Mouse (Mus musculus) C2C12 (cell line): ENCODE measurements at regions not wholly inside any gene's neighbourhood (a gene's known extent, or its start where the extent isn't known, plus 50 kb on each side); places are given as distances from the start of the nearest gene placed in this dataset.

Experiments
- CTCF ChIP-seq: IDR thresholded peaks from one replicate; pipeline ENCODE4 v1.5.1; 2011; ENCODE audit not compliant: control insufficient read depth, insufficient read depth, insufficient read length
- USF1 ChIP-seq: IDR thresholded peaks from one replicate; pipeline ENCODE4 v1.6.1; 2011; ENCODE audit warnings: low read depth, mild to moderate bottlenecking, control low read depth, moderate library complexity

GRCm38 (mm10) chr11:113180008-113180407 lies 398.0 kb downstream of the Sox9 start:
- TF ChIP-seq CTCF (no peak), USF1 (no peak)
